Mouse (Mus musculus): Measurements from ENCODE around the gene Olfr1309. TPM values are rescaled to one million over a fixed set of nuclear protein-coding genes. Genes with fewer than 3 reads are reported as not detected.
"Not testable (repeated sequence)": the region's sequence is repeated elsewhere in the genome, so short reads cannot be mapped to it uniquely, and the experiment has no call there.

Olfr1309 gene
- not detected in 2 replicates for polyA plus RNA-seq (2012; rRNA removed)
- polyA plus RNA-seq (2014; fragmentation: Nextera tagmentation; extraction: Ambion mirVana), result not detected in 2 replicates

GRCm38 (mm10) chr2:111990181-111990580 lies at the start of gene Olfr1309:
TSS of gene Olfr1309 (minus strand) at chr2:111990281.
- Histone ChIP-seq H3K27ac (no peak within 1 kb of the TSS), H3K9me3 (ENCODE audit: control insufficient read depth, low read length) (no peaks in the 10 kb centered on the region), H3K4me2 (ENCODE audit: low read depth) (no peak within 1 kb of the TSS), H3K36me3 (replicated peaks; ENCODE audit: control insufficient read depth, insufficient read depth, low read depth) (no peaks in the 10 kb centered on the region), H3K4me1 (replicated peaks; ENCODE audit: control insufficient read depth in 2 of 2, insufficient read depth in 2 of 2, low read length in 1 of 2) (no peaks in the 10 kb centered on the region), H3K4me3 (ENCODE audit: insufficient read depth in 1 of 2, low read depth in 2 of 2, low read length in 2 of 2) (no peak within 1 kb of the TSS), H3K27me3 (ENCODE audit: control insufficient read depth, insufficient read depth, low read length) (no peaks in the 10 kb centered on the region), H3K9ac (replicated peaks) (no peak within 1 kb of the TSS)
- whole genome bisulfite sequencing (ENCODE audit: insufficient replicate concordance), result 38% methylated on average over 1 of the region's 1 CpGs
- ATAC-seq (ENCODE audit: insufficient read depth), result no peak
- no peak for DNase-seq (ENCODE audit: low read depth in 3 of 3, low spot score in 3 of 3)
- TF ChIP-seq EP300 (IDR thresholded peaks at IDR 0.05; ENCODE audit: low read depth), result no peak
- no peak for TF ChIP-seq CTCF (IDR thresholded peaks at IDR 0.05; ENCODE audit: low read depth)

DNA sequence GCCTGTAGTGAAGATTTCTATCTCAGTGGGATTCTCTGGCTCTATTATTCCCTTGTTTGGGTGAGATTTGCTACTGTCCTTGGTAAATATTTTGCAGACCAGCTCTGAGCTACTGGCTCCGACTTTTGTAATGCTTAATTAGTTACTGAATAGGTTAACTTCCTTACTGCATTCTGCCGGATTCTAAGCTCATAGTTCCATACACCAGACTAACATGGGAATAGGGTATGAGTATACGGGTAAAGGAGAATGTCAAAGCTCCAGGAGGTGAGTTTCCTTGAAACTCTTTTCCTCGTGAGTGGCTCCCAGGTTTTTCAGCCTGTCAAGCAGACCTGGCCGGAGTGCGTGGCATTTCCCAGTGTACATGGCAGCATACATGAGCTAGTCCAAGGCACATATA lies 36.9 kb upstream of the Olfr1309 start:
- WGBS (ENCODE audit: insufficient replicate concordance), result 30% methylated on average over 6 of the region's 6 CpGs

GRCm38 (mm10) chr2:112024312-112024711 lies 34.2 kb upstream of the Olfr1309 start, which contains the start of gene Olfr1311:
TSS of gene Olfr1311 (minus strand) at chr2:112024412.
- Histone ChIP-seq H3K4me1 (replicated peaks; ENCODE audit: control insufficient read depth in 2 of 2, insufficient read depth in 2 of 2, low read length in 1 of 2) (no peaks in the 10 kb centered on the region), H3K4me3 (ENCODE audit: insufficient read depth in 1 of 2, low read depth in 2 of 2, low read length in 2 of 2) (no peak within 1 kb of the TSS), H3K27me3 (ENCODE audit: control insufficient read depth, insufficient read depth, low read length) (no peaks in the 10 kb centered on the region), H3K36me3 (replicated peaks; ENCODE audit: control insufficient read depth, insufficient read depth, low read depth) (no peaks in the 10 kb centered on the region), H3K4me2 (ENCODE audit: low read depth) (no peak within 1 kb of the TSS), H3K9me3 (ENCODE audit: control insufficient read depth, low read length) (no peaks in the 10 kb centered on the region), H3K27ac (no peak within 1 kb of the TSS), H3K9ac (replicated peaks) (no peak within 1 kb of the TSS)
- ATAC-seq (ENCODE audit: insufficient read depth) (no peak), DNase-seq (ENCODE audit: low read depth in 3 of 3, low spot score in 3 of 3) (no peak)
- no peak for TF ChIP-seq CTCF (IDR thresholded peaks at IDR 0.05; ENCODE audit: low read depth)
- no peak for TF ChIP-seq EP300 (IDR thresholded peaks at IDR 0.05; ENCODE audit: low read depth)
- 59% methylated on average over 2 of the region's 2 CpGs for WGBS (ENCODE audit: insufficient replicate concordance)

More for the DNA sequence above, 36.9 kb upstream of the Olfr1309 start:
- H3K27me3 ChIP-seq (ENCODE audit: control insufficient read depth, insufficient read depth, low read length); H3K36me3 ChIP-seq (replicated peaks; ENCODE audit: control insufficient read depth, insufficient read depth, low read depth); H3K4me3 ChIP-seq (ENCODE audit: insufficient read depth in 1 of 2, low read depth in 2 of 2, low read length in 2 of 2); DNase-seq (ENCODE audit: low read depth in 3 of 3, low spot score in 3 of 3); H3K4me2 ChIP-seq (ENCODE audit: low read depth); H3K4me1 ChIP-seq (replicated peaks; ENCODE audit: control insufficient read depth in 2 of 2, insufficient read depth in 2 of 2, low read length in 1 of 2); H3K9me3 ChIP-seq (ENCODE audit: control insufficient read depth, low read length); H3K9ac ChIP-seq (replicated peaks); ATAC-seq (ENCODE audit: insufficient read depth); H3K27ac ChIP-seq: not testable (repeated sequence)

DNA sequence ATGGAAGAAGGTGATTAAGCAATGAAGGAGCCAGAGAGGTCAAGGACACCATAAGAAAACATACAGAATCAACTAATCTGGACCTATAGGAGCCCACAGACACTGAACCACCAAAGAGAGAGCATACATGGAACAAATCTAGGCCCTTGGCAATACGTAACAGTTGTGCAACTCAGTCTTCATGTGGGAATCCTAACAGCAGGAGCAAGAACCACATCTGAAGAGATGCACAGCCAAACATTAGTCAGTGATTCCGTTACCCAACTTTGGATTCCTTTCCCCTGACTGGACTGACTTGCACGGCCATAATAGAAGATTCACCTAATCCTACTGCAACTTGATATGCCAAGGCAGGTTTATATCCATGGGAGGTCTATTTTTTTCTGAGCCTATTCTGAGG lies 24.8 kb upstream of the Olfr1309 start:
- H3K4me1 ChIP-seq (replicated peaks; ENCODE audit: control insufficient read depth in 2 of 2, insufficient read depth in 2 of 2, low read length in 1 of 2), result no peaks in the 10 kb centered on the region
- H3K9me3 ChIP-seq (ENCODE audit: control insufficient read depth, low read length), result no peaks in the 10 kb centered on the region
- no peak for DNase-seq (ENCODE audit: low read depth in 3 of 3, low spot score in 3 of 3)
- H3K4me3 ChIP-seq (ENCODE audit: insufficient read depth in 1 of 2, low read depth in 2 of 2, low read length in 2 of 2), result no peak overlapping the region
- WGBS (ENCODE audit: insufficient replicate concordance), result 59% methylated on average over 3 of the region's 3 CpGs
- H3K4me2 ChIP-seq (ENCODE audit: low read depth), result no peak overlapping the region
- no peaks in the 10 kb centered on the region for H3K36me3 ChIP-seq (replicated peaks; ENCODE audit: control insufficient read depth, insufficient read depth, low read depth)
- H3K27ac ChIP-seq, result no peak overlapping the region
- no peak for TF ChIP-seq EP300 (IDR thresholded peaks at IDR 0.05; ENCODE audit: low read depth)
- no peak for TF ChIP-seq CTCF (IDR thresholded peaks at IDR 0.05; ENCODE audit: low read depth)
- H3K9ac ChIP-seq (replicated peaks), result no peak overlapping the region
- ATAC-seq (ENCODE audit: insufficient read depth), result no peak
- H3K27me3 ChIP-seq (ENCODE audit: control insufficient read depth, insufficient read depth, low read length), result no peaks in the 10 kb centered on the region

DNA sequence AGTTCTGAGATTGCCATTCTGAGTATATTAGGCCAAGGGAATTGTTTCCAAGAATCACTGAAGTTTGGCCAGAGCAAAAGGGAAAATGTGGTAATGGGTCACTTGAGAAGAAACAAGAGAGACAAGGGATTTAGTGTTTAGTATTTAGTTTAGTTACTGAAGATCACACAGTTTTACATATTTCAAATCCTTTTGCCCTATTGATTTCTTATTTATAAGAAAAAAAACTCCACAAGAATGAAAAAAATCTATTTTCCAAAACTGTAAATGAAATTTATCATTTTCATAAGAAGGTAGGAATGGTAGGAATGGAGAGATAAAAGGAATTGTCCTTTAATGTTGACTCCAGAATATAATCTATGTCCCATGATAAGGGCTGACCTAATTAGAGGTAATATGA lies 22.5 kb upstream of the Olfr1309 start, which contains the start of gene Olfr1310:
Gene Olfr1310 (minus strand): TSS at position 101 of the 400 bp plus-strand sequence.
- TF ChIP-seq EP300 (IDR thresholded peaks at IDR 0.05; ENCODE audit: low read depth) (no peak), CTCF (IDR thresholded peaks at IDR 0.05; ENCODE audit: low read depth) (no peak)
- H3K4me1 ChIP-seq (replicated peaks; ENCODE audit: control insufficient read depth in 2 of 2, insufficient read depth in 2 of 2, low read length in 1 of 2), result no peaks in the 10 kb centered on the region
- no peak within 1 kb of the TSS for H3K27ac ChIP-seq
- no peaks in the 10 kb centered on the region for H3K27me3 ChIP-seq (ENCODE audit: control insufficient read depth, insufficient read depth, low read length)
- no peak for DNase-seq (ENCODE audit: low read depth in 3 of 3, low spot score in 3 of 3)
- H3K4me3 ChIP-seq (ENCODE audit: insufficient read depth in 1 of 2, low read depth in 2 of 2, low read length in 2 of 2), result no peak within 1 kb of the TSS
- no peak within 1 kb of the TSS for H3K9ac ChIP-seq (replicated peaks)
- ATAC-seq (ENCODE audit: insufficient read depth), result no peak
- no peaks in the 10 kb centered on the region for H3K36me3 ChIP-seq (replicated peaks; ENCODE audit: control insufficient read depth, insufficient read depth, low read depth)
- no peak within 1 kb of the TSS for H3K4me2 ChIP-seq (ENCODE audit: low read depth)
- no peaks in the 10 kb centered on the region for H3K9me3 ChIP-seq (ENCODE audit: control insufficient read depth, low read length)

Measured in liver, embryonic 14.5 days (tissue).